Mouse (Mus musculus) right cerebral cortex, postnatal 14 days (tissue): ENCODE results near the gene Micu1.
"Not testable (repeated sequence)": the region's sequence is repeated elsewhere in the genome, so short reads cannot be mapped to it uniquely, and the experiment has no call there.

Experiments
- DNase-seq: peaks from one replicate; pipeline ENCODE4 v3.0.0; 2022

The Micu1 gene

DNA sequence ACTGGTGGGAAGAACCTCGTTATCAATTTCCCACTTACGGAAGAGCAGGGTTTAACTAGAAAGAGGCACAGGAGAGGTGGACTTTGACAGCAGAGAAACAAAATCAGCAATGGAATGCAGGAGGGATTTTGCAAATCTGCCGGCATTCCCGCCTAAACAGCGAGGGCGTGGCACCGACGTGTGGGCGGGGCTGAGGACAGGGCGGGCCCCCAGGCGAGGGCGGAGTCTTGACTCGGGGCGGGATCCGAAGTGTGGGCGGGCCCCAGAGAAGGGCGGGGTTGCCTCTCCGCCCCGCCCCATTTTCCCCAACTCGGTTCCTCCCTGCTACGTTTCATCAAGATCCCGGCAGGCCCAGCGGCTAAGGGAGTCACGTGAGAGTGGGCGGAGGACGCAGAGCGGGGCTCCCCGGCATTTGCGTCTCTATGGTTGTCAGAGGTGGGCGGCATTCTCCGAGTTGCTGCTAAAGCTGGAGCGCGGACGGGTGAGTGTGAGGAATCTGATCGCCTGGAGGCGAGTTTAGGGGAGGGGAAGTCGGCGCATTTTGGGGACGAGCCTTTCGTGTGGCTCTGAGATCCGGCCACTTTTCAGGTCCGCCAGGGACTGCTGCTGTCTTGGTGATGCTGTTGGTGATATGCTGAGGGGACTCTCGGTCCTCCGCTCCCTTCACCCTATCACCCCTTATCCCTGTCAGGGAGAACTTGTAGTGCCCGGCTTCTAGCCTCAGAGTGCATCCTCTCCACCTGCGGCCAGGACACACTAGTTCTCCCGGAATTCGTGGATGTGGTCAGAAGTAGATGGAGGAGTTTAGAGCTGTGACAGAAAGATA lies at the start of gene Micu1:
Micu1 (plus strand) TSS at position 271 of the 826 bp plus-strand sequence.
- DNase-seq: peak; percentile 94

DNA sequence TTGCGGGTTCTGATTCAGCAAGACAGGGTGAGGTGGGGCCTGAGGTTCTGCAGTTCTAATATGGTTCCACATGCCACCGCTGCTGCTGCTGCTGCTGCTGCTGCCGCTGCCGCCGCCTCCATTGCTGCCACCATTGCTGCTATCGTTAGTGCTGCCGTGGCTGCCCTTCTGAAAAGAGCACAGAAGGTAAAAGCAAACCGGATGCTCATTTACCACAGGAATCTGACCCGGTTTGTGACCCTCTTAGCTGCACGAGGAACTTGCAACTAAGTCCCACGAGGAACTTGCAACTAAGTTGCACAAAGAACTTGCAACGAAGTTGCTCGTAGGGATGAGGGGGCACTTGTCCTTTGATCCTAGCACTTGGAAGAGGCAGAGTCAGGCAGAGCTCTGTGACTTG lies 45.5 kb upstream of the Micu1 start:
- DNase-seq: no peak

DNA sequence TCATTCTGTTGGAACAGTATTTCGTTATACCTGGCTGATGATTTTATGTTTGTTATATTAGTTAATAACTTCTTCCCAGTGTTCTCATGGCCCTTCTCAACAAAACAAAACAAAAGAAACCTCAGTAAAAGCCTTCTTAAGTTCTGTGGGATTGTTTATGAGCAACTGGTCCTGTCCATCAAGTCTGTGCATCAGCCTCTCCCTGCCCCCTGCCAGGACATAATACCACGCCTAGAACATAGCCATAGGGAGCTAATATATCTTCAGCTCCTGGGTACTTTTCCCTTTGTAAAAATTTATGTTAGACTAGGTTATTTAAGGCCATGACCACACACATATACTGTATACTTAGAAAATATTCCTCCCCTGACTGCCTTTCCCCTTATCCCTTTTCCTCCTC lies 37.5 kb upstream of the Micu1 start:
- no peak for DNase-seq

DNA sequence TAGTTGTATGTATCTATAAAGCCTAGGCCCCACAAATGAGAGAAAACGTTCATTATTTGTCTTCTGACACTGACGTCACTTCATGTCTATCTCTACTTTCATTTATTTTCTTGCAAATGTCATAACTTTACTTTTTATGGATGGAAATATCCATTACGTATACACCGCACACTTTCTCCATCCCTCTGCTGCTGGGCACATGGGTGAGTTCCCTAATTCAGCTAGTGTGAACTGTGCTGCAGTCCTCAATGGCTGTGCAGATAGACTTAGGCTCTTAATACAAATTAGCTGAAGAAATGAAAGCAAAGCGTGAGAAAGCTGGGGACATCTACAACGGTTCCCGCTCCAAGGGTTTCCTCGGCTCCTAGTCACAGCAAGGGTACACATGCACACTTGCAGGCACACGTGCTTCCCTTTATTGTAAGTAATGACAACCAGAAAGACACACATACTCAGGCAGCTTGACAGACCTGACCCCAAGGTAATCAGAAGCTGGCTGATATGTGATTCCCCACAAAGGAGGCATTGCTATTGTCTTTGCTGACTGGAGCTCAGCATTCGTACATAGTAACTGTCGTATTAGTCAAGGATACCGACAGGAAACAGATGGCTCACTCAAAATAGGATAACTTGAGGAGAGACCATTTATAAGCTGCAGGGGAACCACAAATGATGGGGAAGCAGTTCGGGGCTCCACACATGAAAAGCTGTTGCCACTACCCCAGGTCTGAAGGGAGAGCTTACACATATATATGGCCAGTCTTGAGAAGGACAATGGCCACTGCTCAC lies 36.6 kb upstream of the Micu1 start:
- no peak for DNase-seq

DNA sequence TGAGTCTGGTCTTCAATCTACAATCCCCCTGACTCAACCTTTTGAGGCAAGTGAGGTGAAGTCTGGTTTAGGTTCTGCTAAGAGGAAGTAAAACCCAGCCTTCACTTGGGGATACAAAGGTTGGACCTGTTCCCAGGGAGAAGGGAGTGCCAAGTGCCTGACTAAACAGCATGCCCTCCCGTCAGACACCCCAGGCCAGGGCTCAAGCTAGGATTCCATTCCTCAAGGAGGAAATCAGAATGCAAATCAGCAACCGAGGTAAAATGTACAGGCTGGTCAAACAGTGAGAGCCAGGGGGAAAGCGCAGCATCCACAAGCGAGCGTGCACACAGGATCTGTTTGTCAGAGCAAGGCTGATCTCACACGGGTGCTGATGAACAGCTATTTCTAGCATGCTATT lies 34.9 kb upstream of the Micu1 start:
- no peak for DNase-seq

DNA sequence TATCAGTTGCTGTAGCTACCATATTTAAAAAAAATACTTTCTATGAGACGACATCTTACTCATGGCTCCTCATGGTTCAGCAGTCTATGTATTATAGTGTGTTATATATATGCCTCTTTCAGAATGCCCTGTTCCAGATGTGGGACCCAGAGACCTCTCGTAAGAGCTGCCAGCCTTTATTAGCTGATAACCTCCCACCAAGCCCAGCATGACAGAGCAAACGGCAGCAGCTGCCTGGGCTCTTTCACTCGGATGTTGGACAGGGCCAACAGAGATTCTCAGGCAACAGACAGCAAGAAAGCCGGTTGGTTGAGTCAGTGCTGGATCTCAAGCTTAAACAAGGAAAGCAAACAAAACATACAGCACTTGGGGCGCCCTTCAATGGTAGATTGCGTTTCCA lies 33.8 kb upstream of the Micu1 start:
- no peak for DNase-seq

DNA sequence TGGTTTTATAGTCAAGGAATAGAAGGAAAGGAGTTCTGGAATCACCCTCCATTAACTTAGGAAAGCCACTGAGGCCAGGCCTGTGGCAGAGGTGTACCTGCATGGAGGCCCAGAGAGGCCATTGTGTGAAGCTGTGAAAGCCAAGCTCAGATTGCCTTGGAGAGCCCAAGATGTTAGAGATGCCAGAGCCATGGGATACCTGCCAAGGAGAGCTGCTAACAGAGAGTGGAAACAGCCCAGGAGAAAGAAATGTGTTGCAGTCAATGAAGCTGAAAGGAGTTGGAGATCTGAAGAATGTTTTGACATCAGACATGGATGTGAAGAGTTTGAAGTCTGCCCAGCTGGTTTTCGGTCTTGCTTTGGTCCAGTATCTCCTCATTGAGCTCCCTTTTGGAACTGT lies 24.4 kb upstream of the Micu1 start:
- DNase-seq: no peak

DNA sequence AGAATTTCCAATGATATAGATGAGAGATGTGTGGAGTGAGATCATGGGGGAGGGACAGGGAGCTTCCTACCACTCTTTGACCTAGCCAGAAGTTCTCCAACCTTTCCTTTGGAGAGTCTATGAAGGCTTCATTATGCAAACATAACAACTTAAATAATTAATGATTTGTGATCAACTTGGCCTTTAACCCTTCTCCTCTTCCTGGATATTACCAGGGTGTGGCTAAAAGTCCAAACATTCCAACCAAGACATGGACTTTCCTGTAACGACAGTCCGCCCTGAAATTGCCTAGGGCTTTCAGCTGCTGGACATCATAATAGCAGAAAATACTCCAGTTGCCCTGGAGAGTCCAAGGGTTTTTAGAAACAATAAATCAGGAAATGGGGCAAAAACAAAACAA lies 23.1 kb upstream of the Micu1 start:
- DNase-seq: no peak

DNA sequence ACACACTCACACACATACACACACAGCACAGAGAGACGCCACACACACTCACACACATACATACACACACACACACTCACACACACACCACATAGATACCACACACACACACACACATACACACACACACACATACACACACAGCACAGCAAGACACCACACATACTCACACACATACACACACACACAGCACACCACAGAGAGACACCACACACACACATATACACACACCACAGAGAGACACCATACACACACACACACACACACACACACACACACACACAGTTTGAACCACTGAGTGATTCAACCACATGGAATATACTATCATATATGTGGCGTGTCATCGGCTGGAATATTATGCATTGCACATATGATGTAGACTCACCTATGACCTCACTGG lies 16.7 kb upstream of the Micu1 start:
- DNase-seq: not testable (repeated sequence)

DNA sequence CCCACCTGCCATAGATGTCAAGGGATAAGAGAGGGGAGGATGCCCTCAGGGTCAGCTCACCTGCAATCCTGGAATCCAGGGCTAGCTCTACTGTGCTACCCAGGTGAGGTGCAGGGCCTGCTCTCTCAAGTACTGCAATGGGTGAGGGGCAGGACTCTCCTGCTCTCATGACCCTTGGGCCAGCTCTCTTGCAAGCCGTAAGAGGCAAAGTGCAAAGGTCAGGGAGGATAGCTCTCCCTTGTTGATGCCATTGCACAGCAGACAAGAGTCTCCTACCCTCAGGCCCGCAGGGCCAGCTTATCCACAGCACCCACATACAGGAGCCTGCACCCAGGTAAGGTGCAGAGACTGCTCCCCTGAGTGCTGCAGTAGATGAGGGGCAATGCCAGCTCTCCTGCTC lies 15.2 kb upstream of the Micu1 start:
- no peak for DNase-seq

DNA sequence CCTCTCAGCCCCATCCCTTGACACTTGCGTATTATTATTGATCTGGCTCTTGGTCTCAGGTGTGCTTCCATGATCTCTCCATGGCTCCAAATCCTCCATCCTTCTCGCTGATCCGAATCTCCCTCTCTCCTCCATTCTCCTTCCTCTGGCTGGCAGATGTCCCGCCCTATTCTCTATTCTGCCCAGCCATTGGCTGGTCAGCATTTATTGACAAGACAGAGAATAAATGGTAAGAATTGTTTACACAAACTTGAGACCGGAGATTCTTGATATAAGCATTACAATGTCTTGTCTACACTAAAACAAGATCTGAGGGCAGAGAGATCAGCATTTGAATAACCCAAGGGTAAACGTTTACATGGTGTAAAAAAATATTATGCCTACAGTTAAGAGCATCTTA lies 12.4 kb upstream of the Micu1 start:
- no peak for DNase-seq

DNA sequence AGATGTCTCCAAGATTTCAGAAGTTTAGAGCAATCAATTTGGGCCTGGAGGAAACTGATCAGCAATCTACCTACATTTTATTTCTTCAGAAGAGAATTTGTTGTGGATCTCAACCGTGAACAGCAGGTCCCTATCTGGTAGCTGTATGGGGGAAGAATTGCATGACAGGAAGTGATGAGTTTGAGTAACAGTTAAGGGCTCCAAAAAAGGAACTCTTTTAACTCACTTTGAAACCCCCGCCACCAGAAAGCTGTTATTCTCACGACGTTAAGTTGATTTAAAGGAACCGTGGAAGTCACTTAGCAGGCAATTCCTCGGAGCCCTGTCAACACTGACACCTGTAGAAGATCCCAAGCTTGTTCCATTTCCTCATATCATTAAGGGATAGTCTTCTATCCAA lies 9.8 kb upstream of the Micu1 start:
- DNase-seq: no peak

DNA sequence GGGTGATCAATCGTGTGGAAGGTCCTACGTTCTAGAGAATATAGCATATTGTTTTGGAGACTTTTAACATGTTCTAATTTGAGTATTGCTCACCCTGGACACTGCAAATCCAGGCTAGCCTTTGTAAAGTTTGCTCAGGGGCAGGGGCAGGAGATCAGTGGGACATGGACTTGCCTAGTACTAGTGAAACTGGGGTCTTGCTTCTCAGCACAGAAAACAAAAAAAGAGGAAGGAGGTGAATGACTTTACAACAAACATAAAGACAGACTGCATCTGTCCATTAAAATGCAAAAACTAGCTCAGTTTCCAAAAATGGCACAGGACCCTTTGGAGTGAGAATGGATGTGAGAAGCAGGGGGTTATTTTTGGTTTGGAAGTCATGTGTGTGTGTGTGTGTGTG lies 8.2 kb upstream of the Micu1 start:
- no peak for DNase-seq

DNA sequence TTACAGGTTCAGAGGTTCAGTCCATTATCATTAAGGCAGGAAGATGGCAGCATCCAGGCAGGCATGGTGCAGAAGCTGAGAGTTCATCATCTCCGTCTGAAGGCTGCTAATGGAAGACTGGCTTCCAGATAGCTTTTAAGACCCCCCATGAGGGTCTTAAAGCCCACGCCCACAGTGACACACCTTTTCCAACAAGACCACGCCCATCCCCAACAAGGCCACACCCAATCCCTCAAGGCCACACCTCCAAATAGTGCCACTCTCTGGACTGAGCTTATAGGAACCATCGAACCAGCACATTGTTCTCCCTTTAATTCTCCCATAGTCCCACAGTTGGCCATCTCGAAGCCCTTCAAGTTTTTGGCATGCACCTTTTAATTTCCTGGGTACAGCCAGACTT lies 2.8 kb upstream of the Micu1 start:
- DNase-seq: no peak

DNA sequence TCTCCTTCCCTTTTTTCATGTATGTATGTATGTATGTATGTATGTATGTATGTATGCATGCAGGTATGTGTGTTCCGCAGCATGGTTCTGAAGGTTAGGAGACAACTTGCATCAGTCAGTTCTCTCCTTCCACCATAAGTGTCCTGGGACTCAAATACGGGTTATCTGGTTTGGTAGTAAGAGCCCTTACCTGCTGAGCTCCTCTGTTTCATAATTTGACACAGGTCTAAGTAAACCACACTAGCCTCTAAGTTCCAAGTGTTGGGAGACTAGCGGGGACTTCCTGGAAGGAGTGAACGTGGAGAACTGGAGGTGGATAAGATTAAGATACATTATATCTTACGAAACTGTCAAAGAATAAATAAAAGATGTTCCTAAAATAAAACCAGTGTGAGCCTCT lies 472 bp upstream of the Micu1 start:
- no peak for DNase-seq

DNA sequence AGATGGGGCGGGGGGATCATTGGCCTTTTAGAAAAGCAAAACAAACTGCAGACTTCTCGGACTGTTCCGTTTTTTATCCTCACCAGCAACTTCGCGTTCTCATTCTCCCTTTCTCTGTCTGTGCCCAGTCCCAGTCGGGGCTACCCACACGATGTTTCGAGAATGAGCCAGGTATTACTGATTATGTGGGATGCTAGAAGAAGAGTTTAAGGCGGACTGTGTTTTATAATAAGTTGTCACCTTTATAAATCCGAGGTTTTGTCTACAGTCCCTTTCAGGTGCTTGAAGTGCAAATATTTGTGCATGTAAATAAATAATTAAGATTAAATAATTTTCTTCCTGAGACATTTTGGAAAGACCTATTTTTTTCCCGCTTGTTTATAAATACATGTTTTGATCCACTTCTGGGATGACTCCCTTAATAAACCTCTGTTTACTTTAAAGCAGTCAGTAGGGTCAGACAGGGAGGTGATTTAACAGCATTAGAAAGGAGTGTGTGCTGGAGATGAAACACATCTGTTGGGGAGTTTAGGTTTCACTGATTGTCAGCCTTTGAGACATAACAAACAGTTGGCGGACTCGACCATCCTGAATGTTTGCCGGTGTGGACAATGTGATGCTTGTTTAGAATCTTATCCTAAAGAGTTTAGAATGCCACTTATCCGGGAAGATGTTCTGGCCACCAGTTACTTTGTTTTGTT lies 933 bp downstream of the Micu1 start:
- no peak for DNase-seq

DNA sequence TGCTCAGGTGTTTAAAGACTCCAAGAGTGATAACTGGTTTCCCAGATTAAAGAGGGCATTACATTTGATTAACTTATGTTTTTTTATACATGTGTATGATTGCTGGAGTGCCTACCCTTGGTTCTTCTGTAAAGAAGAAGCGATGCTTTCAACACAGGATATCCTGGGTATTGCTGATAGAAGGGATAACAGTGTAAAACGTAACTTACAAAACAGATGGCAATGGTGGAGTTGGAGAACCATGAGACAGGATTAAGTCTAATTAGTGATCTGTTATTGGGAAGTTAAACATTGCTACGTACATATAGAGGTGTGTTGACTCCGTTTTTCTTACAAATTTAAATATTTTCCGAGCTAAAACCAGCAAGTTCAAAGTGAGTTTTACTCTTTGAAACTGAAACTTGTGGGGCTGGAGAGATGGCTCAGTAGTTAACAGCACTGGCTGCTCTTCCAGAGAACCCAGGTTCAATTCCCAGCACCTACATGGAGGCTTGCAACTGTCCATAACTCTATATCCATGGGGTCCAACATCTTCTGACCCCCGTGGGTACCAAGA lies 4.8 kb downstream of the Micu1 start:
- no peak for DNase-seq

DNA sequence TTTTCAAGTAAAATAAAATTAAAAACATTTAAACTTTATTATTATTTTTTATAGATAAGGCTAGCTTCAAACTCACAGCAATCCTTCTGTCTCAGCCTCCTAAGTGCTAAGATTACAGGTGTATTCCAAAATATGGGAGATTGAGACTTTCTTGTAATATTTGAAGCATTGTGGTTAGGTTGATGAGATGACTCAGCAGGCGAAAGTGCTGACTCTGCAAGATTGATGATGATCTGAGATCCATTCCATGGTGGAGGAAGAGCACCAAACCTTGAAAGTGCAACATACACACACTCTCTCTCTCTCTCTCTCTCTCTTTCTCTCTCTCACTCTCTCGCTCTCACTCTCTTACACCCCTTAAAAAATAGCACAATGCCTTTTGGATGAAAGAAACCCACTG lies 5.3 kb downstream of the Micu1 start:
- no peak for DNase-seq

DNA sequence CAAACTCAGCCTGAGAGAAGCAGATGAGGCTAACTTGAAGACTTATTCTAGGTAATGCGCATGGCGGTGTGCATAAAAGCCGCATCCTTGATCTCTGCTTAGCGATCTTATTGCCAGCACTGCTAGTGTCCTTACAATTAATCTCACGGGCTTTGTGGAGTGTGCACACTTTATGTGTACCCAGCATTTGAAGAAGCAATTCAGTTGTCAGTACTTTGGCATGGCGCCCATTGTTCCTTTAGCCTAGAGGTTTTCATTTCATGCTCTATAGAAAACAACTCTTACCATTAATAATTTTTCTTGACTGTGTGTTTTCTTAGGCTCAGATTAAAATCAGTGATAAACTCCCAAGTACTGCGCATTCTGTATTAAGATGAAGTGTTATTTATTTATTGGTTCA lies 7.0 kb downstream of the Micu1 start:
- DNase-seq: peak; percentile 17

DNA sequence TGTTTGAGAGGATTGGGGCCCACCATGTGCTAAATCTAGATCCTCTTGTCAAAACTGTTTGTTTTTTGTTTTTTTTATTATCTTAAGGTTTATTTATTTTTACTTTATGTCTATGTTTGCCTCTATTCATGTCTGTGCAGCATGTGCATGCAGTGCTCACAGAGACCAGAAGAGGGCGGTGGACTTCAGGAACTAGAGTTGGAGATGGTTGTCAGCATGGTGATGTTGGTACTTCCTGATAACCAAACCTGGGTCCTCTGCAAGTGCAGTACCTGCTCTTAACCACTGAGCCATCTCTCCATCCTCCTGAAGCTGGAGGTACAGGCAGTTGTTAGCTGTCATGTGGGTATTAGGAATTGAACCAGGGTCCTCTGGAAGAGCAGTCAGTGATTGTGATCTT lies 8.0 kb downstream of the Micu1 start:
- no peak for DNase-seq

DNA sequence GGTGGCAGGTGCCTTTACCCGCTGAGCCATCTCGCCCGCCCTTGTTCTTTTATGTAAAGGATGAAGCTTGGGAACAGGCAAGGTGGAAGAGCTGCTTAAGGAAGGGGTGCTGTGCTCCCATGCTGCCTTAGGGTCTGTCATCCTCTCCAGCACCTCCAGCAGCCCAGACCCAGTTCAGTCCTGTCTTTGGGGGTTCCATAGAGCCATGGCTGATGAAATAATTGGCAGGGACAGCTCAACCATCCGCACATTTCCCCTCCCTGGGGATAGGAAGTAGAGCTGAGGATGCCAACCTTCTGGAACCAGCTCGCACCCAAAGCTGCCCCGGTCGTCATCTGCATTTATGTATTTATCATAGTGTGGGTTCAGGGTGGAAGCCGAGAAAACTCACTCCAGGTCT lies 9.8 kb downstream of the Micu1 start:
- DNase-seq: no peak

DNA sequence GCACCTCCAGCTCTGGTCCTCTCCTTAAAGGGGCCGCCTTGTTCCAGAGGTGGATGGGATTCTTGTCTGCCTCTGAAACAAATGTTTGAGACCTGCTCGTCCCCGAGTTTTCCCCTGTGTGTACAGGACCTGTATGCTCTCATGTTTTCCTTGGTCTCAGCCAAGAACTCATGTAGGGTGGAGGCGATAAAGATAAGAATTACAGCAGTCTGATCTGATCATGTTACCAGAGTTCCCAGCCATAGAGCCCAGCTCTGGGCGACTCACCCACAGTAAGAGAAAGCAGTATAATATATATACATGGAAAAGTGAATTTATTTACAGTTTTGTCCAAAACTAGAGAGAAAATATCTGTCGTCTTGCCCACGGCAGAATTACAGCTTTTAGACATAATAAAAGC lies 17.7 kb downstream of the Micu1 start:
- DNase-seq: no peak

DNA sequence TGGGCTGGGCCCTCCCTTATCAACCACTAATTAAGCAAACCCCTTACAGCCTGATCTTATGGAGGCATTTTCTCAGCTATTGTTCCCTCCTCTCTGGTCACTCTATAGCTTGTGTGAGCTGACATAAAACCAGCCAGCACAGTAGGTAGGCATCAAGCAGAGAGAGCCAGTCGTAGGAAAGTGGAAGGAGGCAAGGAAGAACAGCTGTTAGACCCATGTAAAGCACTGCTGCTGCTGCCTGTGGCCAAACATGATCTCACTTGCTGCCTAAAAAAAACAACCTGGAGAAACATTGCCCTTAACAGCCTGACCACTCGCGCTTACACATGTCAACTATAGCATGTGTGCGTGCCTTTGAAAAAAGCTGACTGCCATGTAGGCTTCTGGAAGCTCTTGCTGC lies 19.3 kb downstream of the Micu1 start:
- DNase-seq: no peak

DNA sequence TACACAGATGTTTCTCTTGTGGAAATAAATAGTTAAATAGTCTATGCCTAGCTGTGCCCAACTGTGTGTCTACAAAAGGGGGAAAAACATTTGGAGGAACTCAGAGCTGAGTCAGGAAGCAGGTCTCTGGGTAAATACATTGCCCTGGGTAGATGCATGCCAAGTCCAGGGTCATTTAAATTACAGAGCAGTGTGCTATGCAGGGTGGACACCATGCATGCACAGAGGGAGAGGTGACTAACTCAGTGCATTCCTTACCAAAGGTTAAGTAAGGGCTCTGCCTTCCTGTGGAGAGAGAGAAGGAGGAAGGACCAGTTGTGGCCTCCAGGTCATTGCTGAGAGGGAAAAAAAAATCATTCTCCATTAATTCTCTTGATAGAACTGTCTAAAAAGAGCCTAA lies 22.4 kb downstream of the Micu1 start:
- DNase-seq: no peak
